Mouse (Mus musculus) liver, embryonic 14.5 days (tissue): ENCODE data around the gene Nfe2l2.

Source experiments
- CTCF ChIP-seq: IDR thresholded peaks from 2 replicates; pipeline ENCODE4 v1.5.1; 2016; ENCODE audit warnings: antibody characterized with exemption, low read depth, control low read depth
- EP300 ChIP-seq: IDR thresholded peaks from 2 replicates; pipeline ENCODE4 v1.6.1; 2016; ENCODE audit warnings: antibody characterized with exemption, low read depth

- TF ChIP-seq CTCF = no peak
- TF ChIP-seq EP300 = no peak
Measured at GRCm38 (mm10) chr2:75692369-75692768, 12.1 kb downstream of the Nfe2l2 start.
